Mouse (Mus musculus) cerebellum, postnatal 14 days (tissue): ENCODE data around the gene Ttll11.
A peak's percentile ranks its signal among the peaks of the same experiment; 100 is the strongest.

ENCODE experiments used
- DNase-seq, 2 experiments: peaks; one replicate each; pipeline ENCODE4 v3.0.0; 2021; ENCODE audit warnings: mixed read lengths in 2 of 2

Gene Ttll11

GRCm38 (mm10) chr2:35720550-35720949, 259.2 kb downstream of the Ttll11 start:
- DNase-seq: peak; percentile 56

GRCm38 (mm10) chr2:35720104-35720503, 259.6 kb downstream of the Ttll11 start:
- DNase-seq: peak; percentile 66 to 68

- DNase-seq: peak; percentile 45 to 65
Observed at GRCm38 (mm10) chr2:35719230-35720005, 260.3 kb downstream of the Ttll11 start.

GRCm38 (mm10) chr2:35718662-35719061, 261.1 kb downstream of the Ttll11 start:
- no peak for DNase-seq

- DNase-seq: no peak
Observed at GRCm38 (mm10) chr2:35718003-35718500, 261.7 kb downstream of the Ttll11 start.

GRCm38 (mm10) chr2:35716175-35716574, 263.5 kb downstream of the Ttll11 start:
- no peak for DNase-seq

- DNase-seq: no peak
Observed at GRCm38 (mm10) chr2:35715485-35715884, 264.2 kb downstream of the Ttll11 start.

- no peak for DNase-seq
Observed at GRCm38 (mm10) chr2:35714742-35715167, 265.0 kb downstream of the Ttll11 start.

GRCm38 (mm10) chr2:35713460-35713859, 266.3 kb downstream of the Ttll11 start:
- no peak for DNase-seq

- no peak for DNase-seq
Observed at GRCm38 (mm10) chr2:35712611-35713010, 267.1 kb downstream of the Ttll11 start.

GRCm38 (mm10) chr2:35703241-35703640, 276.5 kb downstream of the Ttll11 start:
- no peak for DNase-seq

GRCm38 (mm10) chr2:35702608-35703007, 277.1 kb downstream of the Ttll11 start:
- DNase-seq: no peak

- DNase-seq: no peak
Observed at GRCm38 (mm10) chr2:35702001-35702400, 277.7 kb downstream of the Ttll11 start.
